Mouse (Mus musculus): ENCODE data around the gene Fam181b. TPM values are rescaled to one million over a fixed set of nuclear protein-coding genes. Genes with fewer than 3 reads are reported as not detected.

Fam181b gene
- 3.2 and 3.9 TPM in 2 replicates for polyA plus RNA-seq (2015; fragmentation: Nextera tagmentation; extraction: Ambion mirVana)

GRCm38 (mm10) chr7:93079785-93080730, at the start of gene Fam181b:
TSS of gene Fam181b (plus strand) at chr7:93079865.
- H3K9ac ChIP-seq (ENCODE audit: low read length): peak within 1 kb of the TSS; percentile 70
- peak within 1 kb of the TSS; percentile 91 for H3K4me2 ChIP-seq (ENCODE audit: low read depth, low read length)
- H3K4me3 ChIP-seq (ENCODE audit: low read length): peak within 1 kb of the TSS; percentile 71
- under 1% methylated on average over 95 of the region's 96 CpGs for WGBS
- H3K9me3 ChIP-seq (replicated peaks; ENCODE audit: control insufficient read depth, low read length): no peaks in the 10 kb centered on the region
- H3K27me3 ChIP-seq (ENCODE audit: control insufficient read depth, insufficient read depth, low read length): peaks cover 35% of the 10 kb centered on the region
- H3K27ac ChIP-seq (ENCODE audit: low read length): peak within 1 kb of the TSS; percentile 59
- ATAC-seq (replicated peaks; ENCODE audit: extremely low read depth, insufficient read depth, low FRiP score): peak; percentile 89
- peaks cover 4% of the 10 kb centered on the region; the same call in 1 of the 2 replicates for H3K4me1 ChIP-seq (ENCODE audit: control insufficient read depth, insufficient read depth, low read length)
- no peaks in the 10 kb centered on the region for H3K36me3 ChIP-seq (ENCODE audit: control insufficient read depth, insufficient read depth)

- Histone ChIP-seq H3K4me1 (ENCODE audit: control insufficient read depth, insufficient read depth, low read length) (no peaks in the 10 kb centered on the region), H3K27me3 (ENCODE audit: control insufficient read depth, insufficient read depth, low read length) (no peaks in the 10 kb centered on the region), H3K4me2 (ENCODE audit: low read depth, low read length) (no peak overlapping the region), H3K9ac (ENCODE audit: low read length) (no peak overlapping the region), H3K27ac (ENCODE audit: low read length) (no peak overlapping the region), H3K9me3 (replicated peaks; ENCODE audit: control insufficient read depth, low read length) (no peaks in the 10 kb centered on the region), H3K4me3 (ENCODE audit: low read length) (no peak overlapping the region), H3K36me3 (ENCODE audit: control insufficient read depth, insufficient read depth) (no peaks in the 10 kb centered on the region)
- WGBS: 43% methylated on average over 5 of the region's 5 CpGs
- ATAC-seq (replicated peaks; ENCODE audit: extremely low read depth, insufficient read depth, low FRiP score): no peak
These were observed 41.7 kb upstream of the Fam181b start for GRCm38 (mm10) chr7:93037763-93038471.

- H3K4me2 ChIP-seq (ENCODE audit: low read depth, low read length): no peak overlapping the region
- H3K36me3 ChIP-seq (ENCODE audit: control insufficient read depth, insufficient read depth): no peaks in the 10 kb centered on the region
- no peak overlapping the region for H3K27ac ChIP-seq (ENCODE audit: low read length)
- no peak overlapping the region for H3K9ac ChIP-seq (ENCODE audit: low read length)
- no peaks in the 10 kb centered on the region for H3K4me1 ChIP-seq (ENCODE audit: control insufficient read depth, insufficient read depth, low read length)
- 24% methylated on average over 1 of the region's 1 CpGs for WGBS
- no peaks in the 10 kb centered on the region for H3K27me3 ChIP-seq (ENCODE audit: control insufficient read depth, insufficient read depth, low read length)
- no peak for ATAC-seq (replicated peaks; ENCODE audit: extremely low read depth, insufficient read depth, low FRiP score)
- H3K9me3 ChIP-seq (replicated peaks; ENCODE audit: control insufficient read depth, low read length): no peaks in the 10 kb centered on the region
- H3K4me3 ChIP-seq (ENCODE audit: low read length): no peak overlapping the region
These were observed 41.2 kb upstream of the Fam181b start for GRCm38 (mm10) chr7:93038472-93038828.

GRCm38 (mm10) chr7:93039542-93039941, 40.1 kb upstream of the Fam181b start:
- H3K9ac ChIP-seq (ENCODE audit: low read length): no peak overlapping the region

GRCm38 (mm10) chr7:93044359-93044758, 35.3 kb upstream of the Fam181b start:
- no peak overlapping the region for H3K9ac ChIP-seq (ENCODE audit: low read length)
- no peaks in the 10 kb centered on the region for H3K4me1 ChIP-seq (ENCODE audit: control insufficient read depth, insufficient read depth, low read length)
- no peak for ATAC-seq (replicated peaks; ENCODE audit: extremely low read depth, insufficient read depth, low FRiP score)
- no peaks in the 10 kb centered on the region for H3K9me3 ChIP-seq (replicated peaks; ENCODE audit: control insufficient read depth, low read length)
- H3K36me3 ChIP-seq (ENCODE audit: control insufficient read depth, insufficient read depth): no peaks in the 10 kb centered on the region
- 23% methylated on average over 3 of the region's 3 CpGs for WGBS
- H3K27ac ChIP-seq (ENCODE audit: low read length): no peak overlapping the region
- no peak overlapping the region for H3K4me3 ChIP-seq (ENCODE audit: low read length)
- H3K4me2 ChIP-seq (ENCODE audit: low read depth, low read length): no peak overlapping the region
- H3K27me3 ChIP-seq (ENCODE audit: control insufficient read depth, insufficient read depth, low read length): no peaks in the 10 kb centered on the region

More at GRCm38 (mm10) chr7:93039542-93039941, 40.1 kb upstream of the Fam181b start:
- Histone ChIP-seq H3K27me3 (ENCODE audit: control insufficient read depth, insufficient read depth, low read length) (no peaks in the 10 kb centered on the region), H3K4me2 (ENCODE audit: low read depth, low read length) (no peak overlapping the region), H3K4me1 (ENCODE audit: control insufficient read depth, insufficient read depth, low read length) (no peaks in the 10 kb centered on the region), H3K27ac (ENCODE audit: low read length) (no peak overlapping the region), H3K4me3 (ENCODE audit: low read length) (no peak overlapping the region), H3K9me3 (replicated peaks; ENCODE audit: control insufficient read depth, low read length) (no peaks in the 10 kb centered on the region), H3K36me3 (ENCODE audit: control insufficient read depth, insufficient read depth) (no peaks in the 10 kb centered on the region)
- no peak for ATAC-seq (replicated peaks; ENCODE audit: extremely low read depth, insufficient read depth, low FRiP score)
- WGBS: 59% methylated on average over 3 of the region's 3 CpGs

- Histone ChIP-seq H3K4me3 (ENCODE audit: low read length) (no peak overlapping the region), H3K9me3 (replicated peaks; ENCODE audit: control insufficient read depth, low read length) (no peaks in the 10 kb centered on the region), H3K4me2 (ENCODE audit: low read depth, low read length) (no peak overlapping the region), H3K27me3 (ENCODE audit: control insufficient read depth, insufficient read depth, low read length) (no peaks in the 10 kb centered on the region), H3K4me1 (ENCODE audit: control insufficient read depth, insufficient read depth, low read length) (no peaks in the 10 kb centered on the region), H3K9ac (ENCODE audit: low read length) (no peak overlapping the region), H3K36me3 (ENCODE audit: control insufficient read depth, insufficient read depth) (no peaks in the 10 kb centered on the region), H3K27ac (ENCODE audit: low read length) (no peak overlapping the region)
- 76% methylated on average over 1 of the region's 1 CpGs for WGBS
- ATAC-seq (replicated peaks; ENCODE audit: extremely low read depth, insufficient read depth, low FRiP score): no peak
These were observed 34.9 kb upstream of the Fam181b start for GRCm38 (mm10) chr7:93044788-93045187.

- no peak for ATAC-seq (replicated peaks; ENCODE audit: extremely low read depth, insufficient read depth, low FRiP score)
- no peak overlapping the region for H3K9ac ChIP-seq (ENCODE audit: low read length)
- H3K27ac ChIP-seq (ENCODE audit: low read length): no peak overlapping the region
- no peaks in the 10 kb centered on the region for H3K4me1 ChIP-seq (ENCODE audit: control insufficient read depth, insufficient read depth, low read length)
- H3K9me3 ChIP-seq (replicated peaks; ENCODE audit: control insufficient read depth, low read length): 0 out of 2 replicates have a peak, but pooled peaks cover 4% of the 10 kb centered on the region
- no peak overlapping the region for H3K4me2 ChIP-seq (ENCODE audit: low read depth, low read length)
- no peak overlapping the region for H3K4me3 ChIP-seq (ENCODE audit: low read length)
- H3K36me3 ChIP-seq (ENCODE audit: control insufficient read depth, insufficient read depth): no peaks in the 10 kb centered on the region
- no peaks in the 10 kb centered on the region for H3K27me3 ChIP-seq (ENCODE audit: control insufficient read depth, insufficient read depth, low read length)
These were observed 18.8 kb upstream of the Fam181b start for GRCm38 (mm10) chr7:93060831-93061230.

- Histone ChIP-seq H3K4me3 (ENCODE audit: low read length) (no peak overlapping the region), H3K4me2 (ENCODE audit: low read depth, low read length) (no peak overlapping the region), H3K27me3 (ENCODE audit: control insufficient read depth, insufficient read depth, low read length) (no peaks in the 10 kb centered on the region), H3K9me3 (replicated peaks; ENCODE audit: control insufficient read depth, low read length) (0 out of 2 replicates have a peak, but pooled peaks cover 4% of the 10 kb centered on the region), H3K27ac (ENCODE audit: low read length) (no peak overlapping the region), H3K9ac (ENCODE audit: low read length) (no peak overlapping the region), H3K4me1 (ENCODE audit: control insufficient read depth, insufficient read depth, low read length) (no peaks in the 10 kb centered on the region), H3K36me3 (ENCODE audit: control insufficient read depth, insufficient read depth) (no peaks in the 10 kb centered on the region)
- 83% methylated on average over 3 of the region's 3 CpGs for WGBS
- no peak for ATAC-seq (replicated peaks; ENCODE audit: extremely low read depth, insufficient read depth, low FRiP score)
These were observed 17.9 kb upstream of the Fam181b start for GRCm38 (mm10) chr7:93061747-93062146.

GRCm38 (mm10) chr7:93062189-93062588, 17.5 kb upstream of the Fam181b start:
- H3K36me3 ChIP-seq (ENCODE audit: control insufficient read depth, insufficient read depth): no peaks in the 10 kb centered on the region
- H3K4me3 ChIP-seq (ENCODE audit: low read length): no peak overlapping the region
- H3K27ac ChIP-seq (ENCODE audit: low read length): no peak overlapping the region
- no peaks in the 10 kb centered on the region for H3K4me1 ChIP-seq (ENCODE audit: control insufficient read depth, insufficient read depth, low read length)
- no peaks in the 10 kb centered on the region for H3K27me3 ChIP-seq (ENCODE audit: control insufficient read depth, insufficient read depth, low read length)
- 54% methylated on average over 6 of the region's 6 CpGs for WGBS
- H3K4me2 ChIP-seq (ENCODE audit: low read depth, low read length): no peak overlapping the region
- no peak overlapping the region for H3K9ac ChIP-seq (ENCODE audit: low read length)
- ATAC-seq (replicated peaks; ENCODE audit: extremely low read depth, insufficient read depth, low FRiP score): no peak
- 0 out of 2 replicates have a peak, but pooled peaks cover 4% of the 10 kb centered on the region for H3K9me3 ChIP-seq (replicated peaks; ENCODE audit: control insufficient read depth, low read length)
